Mouse (Mus musculus) small intestine, adult 2 months (tissue): ENCODE measurements at regions not wholly inside any gene's neighbourhood (a gene's known extent, or its start where the extent isn't known, plus 50 kb on each side); places are given as distances from the start of the nearest gene placed in this dataset.

Experiments
- CTCF ChIP-seq: fragments of 200-500 bp; IDR thresholded peaks from 2 replicates; pipeline ENCODE4 v1.5.1; 2012; ENCODE audit warnings: low read depth, mild to moderate bottlenecking, control low read depth, inconsistent platforms, low read length, moderate library complexity, mixed read lengths; ENCODE audit not compliant: insufficient replicate concordance, insufficient read length; ENCODE audit errors: extremely low read depth
- POLR2A ChIP-seq: fragments of 200-500 bp; IDR thresholded peaks from 2 replicates; pipeline ENCODE4 v1.6.1; 2012; ENCODE audit warnings: low read depth, mild to moderate bottlenecking, control low read depth, inconsistent platforms, low read length, moderate library complexity

GRCm38 (mm10) chr6:59500818-59501217 lies 74.7 kb upstream of the Gprin3 start:
- TF ChIP-seq POLR2A (no peak), CTCF (no peak)
